Mouse (Mus musculus) testis, adult 2 months (tissue): ENCODE results near the gene Coro2b.

Experiments
- CTCF ChIP-seq: fragments of 200-500 bp; IDR thresholded peaks from 2 replicates; pipeline ENCODE4 v1.5.1; 2012; ENCODE audit warnings: low read depth, mild to moderate bottlenecking, inconsistent platforms, low read length, moderate library complexity; ENCODE audit not compliant: control insufficient read depth, insufficient read depth, insufficient replicate concordance
- POLR2A ChIP-seq: fragments of 200-500 bp; IDR thresholded peaks from 2 replicates; pipeline ENCODE4 v1.6.1; 2012; ENCODE audit warnings: low read depth, mild to moderate bottlenecking, inconsistent platforms, low read length, moderate library complexity; ENCODE audit not compliant: control insufficient read depth

- TF ChIP-seq POLR2A: no peak
- no peak for TF ChIP-seq CTCF
Measured at GRCm38 (mm10) chr9:62541606-62542005, 4.8 kb upstream of the Coro2b start.
